In genomic region chr15:82230098-82230611, GRCm38 (mm10) we compare ENCODE assay signal across 1 mouse cellular context.
TF ChIP-seq lines count a peak whose summit lies in the region.

No protein-coding gene starts in this region.

TF ChIP-seq in CH12.LX, 34 proteins besides CTCF, POLR2A, EP300 and RAD21:
- TF ChIP-seq MEF2A (IDR thresholded peaks at IDR 0.05; ENCODE audit: borderline replicate concordance, low read depth, low read length) (no peak), E2F4 (IDR thresholded peaks at IDR 0.05; ENCODE audit: insufficient replicate concordance, low read depth, low read length) (no peak), MAZ (IDR thresholded peaks at IDR 0.05; ENCODE audit: low read depth, low read length) (no peak; the same call in 1 of the 2 replicates), ZNF384 (IDR thresholded peaks at IDR 0.05; ENCODE audit: low read depth, low read length) (no peak), RCOR1 (conservative IDR thresholded peaks at IDR 0.05; ENCODE audit: low read depth, low read length) (no peak), MAFK (IDR thresholded peaks at IDR 0.05; ENCODE audit: insufficient replicate concordance, low read length) (no peak), NRF1 (IDR thresholded peaks at IDR 0.05; ENCODE audit: low read depth, low read length) (no peak), ELF1 (IDR thresholded peaks at IDR 0.05; ENCODE audit: low read depth, low read length) (no peak), UBTF (IDR thresholded peaks at IDR 0.05; ENCODE audit: low read depth, low read length) (no peak), IRF4 (IDR thresholded peaks at IDR 0.05; ENCODE audit: low read depth, low read length) (no peak), SIN3A (IDR thresholded peaks at IDR 0.05; ENCODE audit: low read length) (no peak), CHD2 (IDR thresholded peaks at IDR 0.05; ENCODE audit: low read length) (no peak; the same call in 1 of the 2 replicates), CHD1 (IDR thresholded peaks at IDR 0.05; ENCODE audit: low read depth, low read length) (no peak), POLR2AphosphoS2 (IDR thresholded peaks at IDR 0.05; ENCODE audit: low read depth, low read length) (no peak), PAX5 (IDR thresholded peaks at IDR 0.05; ENCODE audit: low read length) (no peak), TBP (conservative IDR thresholded peaks at IDR 0.05; ENCODE audit: low read depth, low read length) (no peak), JUN (IDR thresholded peaks at IDR 0.05; ENCODE audit: insufficient read depth, low read depth, low read length) (no peak)
